Mouse (Mus musculus) splenic B cell, adult 2 months (primary cell): ENCODE results near the gene Rcor3.

ENCODE experiments used
- DNase-seq: peaks from one replicate; pipeline ENCODE4 v3.0.0-alpha.2; 2011; ENCODE audit warnings: low read depth, low spot score
- H3K27me3 ChIP-seq: 2 replicates; pipeline ENCODE4 v1.6.1; 2012; ENCODE audit warnings: mild to moderate bottlenecking, low read length, moderate library complexity, mixed read lengths; ENCODE audit not compliant: control insufficient read depth, poor library complexity, insufficient read depth, severe bottlenecking
- H3K36me3 ChIP-seq: 2 replicates; pipeline ENCODE4 v1.6.1; 2012; ENCODE audit warnings: mild to moderate bottlenecking, low read length, moderate library complexity, mixed read lengths; ENCODE audit not compliant: control insufficient read depth, poor library complexity, insufficient read depth, severe bottlenecking

Gene Rcor3

GRCm38 (mm10) chr1:192069971-192070591, 67.8 kb downstream of the Rcor3 start:
- no peaks in the 10 kb centered on the region for H3K27me3 ChIP-seq

GRCm38 (mm10) chr1:192068188-192068587, 69.7 kb downstream of the Rcor3 start:
- Histone ChIP-seq H3K27me3 (no peaks in the 10 kb centered on the region), H3K36me3 (peaks cover 42% of the 10 kb centered on the region)
- no peak for DNase-seq

More at GRCm38 (mm10) chr1:192069971-192070591, 67.8 kb downstream of the Rcor3 start:
- peaks cover 32% of the 10 kb centered on the region for H3K36me3 ChIP-seq
- DNase-seq = no peak

- Histone ChIP-seq H3K36me3 (peaks cover 40% of the 10 kb centered on the region), H3K27me3 (no peaks in the 10 kb centered on the region)
- no peak for DNase-seq
Observed at GRCm38 (mm10) chr1:192066956-192067355, 70.9 kb downstream of the Rcor3 start.

DNA sequence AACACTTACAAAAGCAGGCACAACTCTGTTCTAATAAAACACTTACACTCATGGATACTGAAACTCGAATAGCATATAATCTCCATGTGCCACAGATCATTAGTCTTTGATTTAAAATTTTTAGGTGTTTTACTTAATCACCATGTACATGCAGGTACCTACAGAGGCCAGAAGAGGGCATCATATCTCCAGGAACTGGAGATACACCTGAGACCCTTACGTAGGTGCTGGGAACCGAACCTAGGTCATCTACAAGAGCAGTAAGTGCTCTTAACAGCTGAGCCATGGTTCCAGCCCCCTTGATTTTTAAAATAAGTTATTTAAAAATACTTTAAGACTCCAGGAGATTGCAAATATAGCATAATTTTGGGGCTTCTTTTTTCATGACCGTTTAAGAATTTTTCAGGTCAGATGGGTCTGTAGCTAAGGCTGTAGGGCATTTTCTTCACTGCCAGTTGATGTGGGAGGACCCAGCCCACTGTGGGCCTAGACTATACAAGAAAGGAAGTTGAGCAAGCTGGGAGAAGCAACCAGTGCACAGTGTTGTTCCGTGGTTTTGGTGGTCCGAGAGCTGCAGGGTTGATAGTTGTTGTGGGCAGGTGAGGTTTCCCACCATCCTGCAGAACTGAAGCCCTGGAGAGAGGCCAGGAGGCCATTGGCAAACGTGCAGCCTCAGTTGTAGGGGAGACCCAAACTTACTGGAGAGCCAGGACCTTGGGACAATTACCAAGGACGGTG, 74.5 kb downstream of the Rcor3 start:
- H3K27me3 ChIP-seq = no peaks in the 10 kb centered on the region
- H3K36me3 ChIP-seq = peaks cover 35% of the 10 kb centered on the region
- peak; percentile 36 for DNase-seq

GRCm38 (mm10) chr1:192062682-192063081, 75.2 kb downstream of the Rcor3 start:
- no peak for DNase-seq
- Histone ChIP-seq H3K27me3 (no peaks in the 10 kb centered on the region), H3K36me3 (peaks cover 39% of the 10 kb centered on the region)

GRCm38 (mm10) chr1:192061666-192062306, 76.1 kb downstream of the Rcor3 start:
- no peak for DNase-seq
- Histone ChIP-seq H3K27me3 (no peaks in the 10 kb centered on the region), H3K36me3 (peaks cover 36% of the 10 kb centered on the region)

DNA sequence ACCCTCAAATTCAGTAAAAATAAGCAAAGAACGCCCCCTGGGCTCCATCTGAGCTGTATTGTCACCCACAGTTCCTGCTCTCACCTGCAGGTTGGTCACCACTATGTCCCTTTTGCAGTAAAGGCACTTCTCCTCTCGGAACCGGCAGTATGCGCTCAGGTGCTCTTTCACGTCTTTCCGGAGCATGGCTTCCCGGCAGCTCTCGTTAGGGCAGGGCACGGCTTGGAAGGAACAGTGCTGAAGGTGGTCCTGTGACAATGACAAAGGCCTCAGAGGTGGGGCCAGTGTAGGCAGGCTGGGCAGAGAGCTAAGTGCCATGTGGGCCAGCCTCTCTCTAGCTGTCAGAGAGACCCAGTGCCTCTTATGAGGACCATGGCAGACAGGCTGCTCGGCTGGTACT, 79.0 kb downstream of the Rcor3 start:
- H3K27me3 ChIP-seq = no peaks in the 10 kb centered on the region
- peaks cover 21% of the 10 kb centered on the region; the same call in 1 of the 2 replicates for H3K36me3 ChIP-seq
- DNase-seq = no peak

DNA sequence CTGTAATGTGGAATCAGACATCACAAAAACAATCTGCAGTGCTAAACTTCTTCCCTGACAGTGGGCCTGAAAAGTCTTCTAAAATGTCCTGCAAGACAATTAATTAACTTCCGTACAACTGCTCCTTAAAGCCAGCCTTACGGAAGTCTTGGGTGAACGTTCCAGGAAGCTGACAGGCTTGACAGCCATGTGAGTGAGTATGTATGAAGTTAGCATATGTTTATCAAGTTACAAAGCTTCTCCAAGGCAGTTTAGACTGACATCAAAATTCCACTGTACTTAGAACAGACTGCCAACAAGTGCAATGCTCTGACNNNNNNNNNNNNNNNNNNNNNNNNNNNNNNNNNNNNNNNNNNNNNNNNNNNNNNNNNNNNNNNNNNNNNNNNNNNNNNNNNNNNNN, 84.1 kb downstream of the Rcor3 start:
- no peak for DNase-seq
- Histone ChIP-seq H3K36me3 (peaks cover 14% of the 10 kb centered on the region), H3K27me3 (no peaks in the 10 kb centered on the region)

GRCm38 (mm10) chr1:192052986-192053385, 84.9 kb downstream of the Rcor3 start:
- Histone ChIP-seq H3K36me3 (peaks cover 11% of the 10 kb centered on the region), H3K27me3 (no peaks in the 10 kb centered on the region)
- no peak for DNase-seq

DNA sequence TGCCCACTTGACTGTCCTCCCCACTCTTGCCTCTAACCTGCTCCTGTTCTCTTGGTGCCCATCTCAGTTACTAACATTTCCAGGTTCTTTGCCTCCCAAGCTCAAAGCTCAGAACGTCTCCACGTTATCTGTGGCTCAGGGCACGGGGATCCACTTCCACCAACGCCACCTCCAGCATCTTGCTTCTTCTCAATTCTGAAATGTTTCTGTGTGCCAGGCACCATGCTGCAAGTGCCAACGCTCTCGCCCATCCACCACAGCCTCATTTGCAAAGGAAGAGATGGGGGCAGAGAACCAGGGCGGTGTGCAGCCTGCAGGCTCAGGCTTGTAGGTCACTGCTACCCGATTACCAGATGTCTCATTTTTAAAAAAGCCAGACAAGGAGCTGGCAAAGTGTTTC, 85.4 kb downstream of the Rcor3 start:
- Histone ChIP-seq H3K36me3 (peaks cover 10% of the 10 kb centered on the region), H3K27me3 (no peaks in the 10 kb centered on the region)
- no peak for DNase-seq
